18 mouse cellular contexts compared by ENCODE assay signal in the genomic region with DNA sequence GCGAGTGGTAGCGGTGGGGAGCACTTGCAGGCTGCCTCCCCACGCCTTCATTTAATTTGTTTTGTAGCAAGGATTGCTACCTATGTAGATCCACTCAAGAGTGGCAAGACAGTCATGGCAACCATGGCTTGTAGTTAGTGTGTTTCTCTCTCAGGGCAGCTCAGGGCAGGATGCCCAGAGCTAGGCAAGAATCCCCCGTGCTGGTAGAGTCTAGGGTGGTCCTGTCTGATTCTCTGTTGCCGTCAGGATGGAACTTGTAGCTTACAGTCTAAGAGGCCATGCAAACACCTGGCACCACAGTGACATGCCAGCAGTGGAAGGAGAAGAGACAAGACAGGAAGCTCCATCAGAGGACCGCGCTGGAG. TPM values are rescaled to one million over a fixed set of nuclear protein-coding genes. Genes with fewer than 3 reads are reported as not detected.
A peak's percentile ranks its signal among the peaks of the same experiment; 100 is the strongest.
DNase-seq lines count a peak whose midpoint lies in the region; ATAC-seq and TF ChIP-seq lines count a peak whose summit lies in the region.
"Had no signal": no experiment of that assay in that cellular context is flagged by ENCODE, and none has a peak within 500 bp of the region (broad histone marks: within the 10 kb centered on the region; RNA-seq: fewer than 3 reads in every experiment).

No protein-coding gene starts in this region.

- H3K4me2 ChIP-seq in embryonic facial prominence, embryonic 12.5 days (replicated peaks), result no peak overlapping the region
- H3K4me2 ChIP-seq in limb, embryonic 15.5 days, result no peak overlapping the region
- H3K4me2 ChIP-seq in hindbrain, postnatal 0 days (ENCODE audit: low read depth, low read length), result no peak overlapping the region
- H3K4me2 ChIP-seq in stomach, embryonic 15.5 days, result no peak overlapping the region
- H3K4me2 ChIP-seq: limb, embryonic 12.5 days had no signal

- WGBS in embryonic facial prominence, embryonic 12.5 days, result 67% methylated on average over 7 of the region's 7 CpGs
- WGBS in embryonic facial prominence, embryonic 10.5 days, result 66% methylated on average over 7 of the region's 7 CpGs
- WGBS in limb, embryonic 15.5 days, result 75% methylated on average over 7 of the region's 7 CpGs
- 79% methylated on average over 7 of the region's 7 CpGs for WGBS in limb, embryonic 10.5 days
- WGBS in hindbrain, postnatal 0 days, result 39% methylated on average over 7 of the region's 7 CpGs
- WGBS in stomach, embryonic 15.5 days, result 74% methylated on average over 7 of the region's 7 CpGs

- no peaks in the 10 kb centered on the region for H3K27me3 ChIP-seq in embryonic facial prominence, embryonic 12.5 days
- no peaks in the 10 kb centered on the region for H3K27me3 ChIP-seq in embryonic facial prominence, embryonic 10.5 days (replicated peaks; ENCODE audit: low read depth, poor library complexity, severe bottlenecking)
- H3K27me3 ChIP-seq in limb, embryonic 15.5 days, result no peaks in the 10 kb centered on the region
- no peaks in the 10 kb centered on the region for H3K27me3 ChIP-seq in limb, embryonic 10.5 days (ENCODE audit: low read depth, poor library complexity, severe bottlenecking)
- no peaks in the 10 kb centered on the region for H3K27me3 ChIP-seq in hindbrain, postnatal 0 days (ENCODE audit: insufficient read depth, low read length)
- no peaks in the 10 kb centered on the region for H3K27me3 ChIP-seq in stomach, embryonic 15.5 days (replicated peaks)
- H3K27me3 ChIP-seq: limb, embryonic 12.5 days had no signal

- TF ChIP-seq CTCF in hindbrain, postnatal 0 days (IDR thresholded peaks at IDR 0.05; ENCODE audit: low read depth), result no peak

- H3K9me3 ChIP-seq in embryonic facial prominence, embryonic 12.5 days, result 0 out of 2 replicates have a peak, but pooled peaks cover 3% of the 10 kb centered on the region
- H3K9me3 ChIP-seq in embryonic facial prominence, embryonic 10.5 days, result no peaks in the 10 kb centered on the region
- no peaks in the 10 kb centered on the region for H3K9me3 ChIP-seq in limb, embryonic 15.5 days
- no peaks in the 10 kb centered on the region for H3K9me3 ChIP-seq in limb, embryonic 10.5 days (replicated peaks)
- no peaks in the 10 kb centered on the region for H3K9me3 ChIP-seq in hindbrain, postnatal 0 days (ENCODE audit: low read length)
- no peaks in the 10 kb centered on the region for H3K9me3 ChIP-seq in stomach, embryonic 15.5 days
- H3K9me3 ChIP-seq: limb, embryonic 12.5 days had no signal

- H3K27ac ChIP-seq in embryonic facial prominence, embryonic 12.5 days, result 0 out of 2 replicates have a peak overlapping the region, but pooled peaks have one; percentile 60
- no peak overlapping the region for H3K27ac ChIP-seq in embryonic facial prominence, embryonic 10.5 days (replicated peaks)
- H3K27ac ChIP-seq in limb, embryonic 15.5 days, result 0 out of 2 replicates have a peak overlapping the region, but pooled peaks have one; percentile 23
- H3K27ac ChIP-seq in limb, embryonic 10.5 days, result no peak overlapping the region
- H3K27ac ChIP-seq in hindbrain, postnatal 0 days, result peak overlapping the region; percentile 68
- peak overlapping the region; percentile 63 for H3K27ac ChIP-seq in stomach, embryonic 15.5 days
- H3K27ac ChIP-seq: left cerebral cortex, adult 2 months; limb, embryonic 12.5 days; liver, embryonic 14.5 days had no signal

- no peak for ATAC-seq in embryonic facial prominence, embryonic 12.5 days (ENCODE audit: insufficient number of reproducible peaks, insufficient read depth, low FRiP score, low TSS enrichment)
- ATAC-seq in limb, embryonic 15.5 days (ENCODE audit: insufficient number of reproducible peaks, low FRiP score, low TSS enrichment, low read depth), result no peak
- ATAC-seq in hindbrain, postnatal 0 days, result peak; percentile 63
- no peak for ATAC-seq in stomach, embryonic 15.5 days (ENCODE audit: insufficient read depth, low FRiP score, low read depth)
- ATAC-seq: CD4-positive, CD25-positive, alpha-beta regulatory T cell, adult 4 months had no signal

- H3K4me3 ChIP-seq in embryonic facial prominence, embryonic 12.5 days, result no peak overlapping the region
- H3K4me3 ChIP-seq in embryonic facial prominence, embryonic 10.5 days, result no peak overlapping the region
- no peak overlapping the region for H3K4me3 ChIP-seq in limb, embryonic 15.5 days
- H3K4me3 ChIP-seq in limb, embryonic 10.5 days, result no peak overlapping the region
- H3K4me3 ChIP-seq in hindbrain, postnatal 0 days (ENCODE audit: low read length), result no peak overlapping the region
- no peak overlapping the region for H3K4me3 ChIP-seq in stomach, embryonic 15.5 days (replicated peaks)
- H3K4me3 ChIP-seq: erythroblast, embryonic 14.5 days; left cerebral cortex, adult 2 months; limb, embryonic 12.5 days had no signal

- no peaks in the 10 kb centered on the region for H3K36me3 ChIP-seq in embryonic facial prominence, embryonic 12.5 days
- H3K36me3 ChIP-seq in embryonic facial prominence, embryonic 10.5 days (replicated peaks), result no peaks in the 10 kb centered on the region
- no peaks in the 10 kb centered on the region for H3K36me3 ChIP-seq in limb, embryonic 15.5 days
- no peaks in the 10 kb centered on the region for H3K36me3 ChIP-seq in limb, embryonic 10.5 days
- no peaks in the 10 kb centered on the region for H3K36me3 ChIP-seq in hindbrain, postnatal 0 days (ENCODE audit: insufficient read depth, low read length)
- H3K36me3 ChIP-seq in stomach, embryonic 15.5 days, result no peaks in the 10 kb centered on the region
- H3K36me3 ChIP-seq: limb, embryonic 12.5 days had no signal

- no peak for DNase-seq in embryonic facial prominence, embryonic 10.5 days (ENCODE audit: low spot score)
- DNase-seq in limb, embryonic 10.5 days (ENCODE audit: low spot score), result no peak
- DNase-seq in hindbrain, postnatal 0 days (ENCODE audit: low spot score), result no peak
- DNase-seq in gastrocnemius, postnatal 25 days, result no peak
- no peak for DNase-seq in layer of hippocampus, postnatal 14 days (ENCODE audit: low spot score in 2 of 2)
- DNase-seq: adrenal gland, adult 2 months; embryo, embryonic 11 days; gastrocnemius, postnatal 36 days; kidney, adult 11 months; kidney, postnatal 10 days had no signal

- 0 out of 2 replicates have a peak overlapping the region, but pooled peaks have one; percentile 4 for H3K9ac ChIP-seq in embryonic facial prominence, embryonic 12.5 days
- no peak overlapping the region for H3K9ac ChIP-seq in limb, embryonic 15.5 days
- no peak overlapping the region for H3K9ac ChIP-seq in hindbrain, postnatal 0 days (replicated peaks; ENCODE audit: low read length)
- no peak overlapping the region for H3K9ac ChIP-seq in stomach, embryonic 15.5 days
- H3K9ac ChIP-seq: limb, embryonic 12.5 days; liver, embryonic 14.5 days had no signal

- peaks cover 12% of the 10 kb centered on the region for H3K4me1 ChIP-seq in embryonic facial prominence, embryonic 12.5 days
- peaks cover 19% of the 10 kb centered on the region for H3K4me1 ChIP-seq in embryonic facial prominence, embryonic 10.5 days
- H3K4me1 ChIP-seq in limb, embryonic 15.5 days, result peaks cover 25% of the 10 kb centered on the region
- peaks cover 11% of the 10 kb centered on the region for H3K4me1 ChIP-seq in limb, embryonic 10.5 days
- peaks cover 7% of the 10 kb centered on the region; the same call in 1 of the 2 replicates for H3K4me1 ChIP-seq in hindbrain, postnatal 0 days (ENCODE audit: insufficient read depth, low read length)
- peaks cover 18% of the 10 kb centered on the region; the same call in 1 of the 2 replicates for H3K4me1 ChIP-seq in stomach, embryonic 15.5 days

RNA-seq across cellular contexts. Expression of a gene that starts 32.1 kb away (rescaled TPM):
- 7.4 and 7.5 TPM in 2 replicates for polyA plus RNA-seq in embryonic facial prominence, embryonic 12.5 days (2016; fragmentation: Nextera tagmentation; extraction: Ambion mirVana)
- polyA plus RNA-seq in embryonic facial prominence, embryonic 10.5 days (2016; fragmentation: Nextera tagmentation; extraction: Ambion mirVana), result 5.5 and 8.6 TPM in 2 replicates
- polyA plus RNA-seq in limb, embryonic 15.5 days (2015; fragmentation: Nextera tagmentation; extraction: Ambion mirVana), result 7.9 and 11.3 TPM in 2 replicates
- 4.5 and 5.3 TPM in 2 replicates for polyA plus RNA-seq in limb, embryonic 10.5 days (2016; fragmentation: Nextera tagmentation; extraction: Ambion mirVana)
- 29.5 and 30.0 TPM in 2 replicates for total RNA-seq in hindbrain, postnatal 0 days (2014; rRNA removed)
- polyA plus RNA-seq in hindbrain, postnatal 0 days (2015; fragmentation: Nextera tagmentation; extraction: Ambion mirVana), result 11.2 and 17.2 TPM in 2 replicates
- 5.7 and 6.6 TPM in 2 replicates for polyA plus RNA-seq in stomach, embryonic 15.5 days (2015; fragmentation: Nextera tagmentation; extraction: Ambion mirVana)
- total RNA-seq in gastrocnemius, postnatal 25 days (2021), result 10 to 100 TPM; 17.3 to 42.4 TPM
- 10 to 100 TPM; 29.1 to 32.8 TPM for total RNA-seq in layer of hippocampus, postnatal 14 days (2021)
- polyA plus RNA-seq: CD4-positive, CD25-positive, alpha-beta regulatory T cell, adult 4 months had no signal

Comparison
In these comparisons a context has a peak if more than half of its experiments do, and no peak if none do; other contexts are left out.
1. H3K27ac ChIP-seq: peak in embryonic facial prominence, embryonic 12.5 days (single experiment), limb, embryonic 15.5 days (single experiment), hindbrain, postnatal 0 days (single experiment) and stomach, embryonic 15.5 days (single experiment); none in embryonic facial prominence, embryonic 10.5 days (single experiment) and limb, embryonic 10.5 days (single experiment).